Mouse (Mus musculus): ENCODE measurements around the gene Gm128.

The Gm128 gene

DNA sequence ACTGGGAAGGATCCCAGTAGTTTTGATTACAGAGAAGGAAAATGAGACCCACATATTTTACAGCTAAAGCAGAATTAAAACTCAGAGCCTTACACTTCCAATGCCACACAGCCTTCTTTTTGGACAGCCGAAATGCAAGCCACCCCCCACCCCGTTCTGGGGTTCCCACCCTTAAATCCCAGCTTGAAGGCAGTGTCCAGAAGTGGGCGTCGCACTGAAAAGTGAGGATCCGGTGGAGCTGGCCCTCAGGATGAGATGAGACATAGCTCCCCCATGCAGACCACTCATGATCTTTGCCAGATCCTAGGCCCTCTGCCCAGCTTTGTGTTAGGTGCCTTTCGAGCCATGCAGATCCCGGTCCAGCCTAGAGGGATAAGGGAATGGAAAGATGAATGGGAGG is at the start of gene Gm128:
Gene Gm128, minus strand, starts transcription at position 101 of the 400 bp plus-strand sequence.
- DNase-seq (ENCODE audit: low spot score), result no peak

DNA sequence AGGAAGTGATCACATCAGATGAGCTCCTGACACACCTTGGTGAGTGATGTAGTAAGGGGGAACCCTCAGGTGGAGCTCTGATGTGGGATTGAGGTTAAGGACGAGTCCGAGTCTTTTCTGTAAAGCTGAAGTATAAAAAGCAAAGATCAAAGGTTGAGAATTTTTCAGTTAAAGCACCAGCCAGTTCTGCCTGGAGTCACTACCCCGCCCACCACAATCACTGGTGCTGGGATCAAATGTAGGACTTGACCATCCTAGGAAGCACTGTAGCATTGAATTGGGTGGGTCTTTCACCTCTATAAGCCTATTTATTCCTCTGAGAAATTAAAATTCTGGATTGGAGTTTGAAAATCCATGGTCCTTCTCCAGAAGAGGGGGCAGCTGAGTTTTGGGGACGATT is 49.6 kb upstream of the Gm128 start:
- no peak for DNase-seq (ENCODE audit: low spot score)

GRCm38 (mm10) chr3:95290156-95290555 is 48.8 kb upstream of the Gm128 start:
- no peak for DNase-seq (ENCODE audit: low spot score)

DNA sequence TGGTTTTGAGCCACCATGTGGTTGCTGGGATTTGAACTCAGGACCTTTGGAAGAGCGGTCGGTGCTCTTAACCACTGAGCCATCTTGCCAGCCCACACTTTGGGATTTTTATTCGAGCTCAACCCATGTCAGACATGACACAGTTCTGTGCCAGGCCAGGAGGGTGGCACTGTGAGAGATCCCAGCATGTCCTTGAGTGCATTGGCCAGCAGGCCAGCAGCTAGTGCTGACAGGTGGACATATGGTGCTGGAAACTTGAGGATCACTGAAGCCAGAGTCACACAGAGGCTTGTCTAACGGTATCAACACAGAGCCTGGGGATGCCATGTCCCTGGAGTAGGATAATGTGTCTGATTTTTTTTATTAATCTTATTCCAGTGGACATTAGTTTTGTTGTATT is 48.0 kb upstream of the Gm128 start:
- no peak for DNase-seq (ENCODE audit: low spot score)

- DNase-seq (ENCODE audit: low spot score), result no peak
These were observed 46.1 kb upstream of the Gm128 start for GRCm38 (mm10) chr3:95287541-95287940.

DNA sequence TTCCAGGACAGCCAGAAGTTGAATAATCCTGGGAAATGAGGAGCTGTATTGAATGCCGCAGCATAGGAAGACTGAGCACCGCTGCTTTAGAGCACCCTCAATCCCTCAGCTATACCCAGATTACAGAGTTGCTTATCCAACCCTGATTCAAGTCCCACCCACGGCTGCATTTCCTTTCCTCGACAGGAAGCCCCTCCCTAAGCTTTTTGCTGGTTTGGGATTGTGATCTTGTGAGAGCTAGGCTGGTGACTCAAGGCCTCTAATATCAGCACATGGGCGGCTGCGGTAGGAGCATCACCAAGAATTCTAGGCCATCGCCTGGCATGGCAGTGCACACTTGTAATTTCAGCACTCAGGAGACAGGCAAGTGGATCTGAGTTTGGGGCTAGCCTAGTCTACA is 45.1 kb upstream of the Gm128 start:
- no peak for DNase-seq (ENCODE audit: low spot score)

GRCm38 (mm10) chr3:95286011-95286410 is 44.6 kb upstream of the Gm128 start:
- no peak for DNase-seq (ENCODE audit: low spot score)

GRCm38 (mm10) chr3:95285390-95285789 is 44.0 kb upstream of the Gm128 start:
- no peak for DNase-seq (ENCODE audit: low spot score)

GRCm38 (mm10) chr3:95284501-95285281 is 43.3 kb upstream of the Gm128 start:
- DNase-seq (ENCODE audit: low spot score), result no peak

DNA sequence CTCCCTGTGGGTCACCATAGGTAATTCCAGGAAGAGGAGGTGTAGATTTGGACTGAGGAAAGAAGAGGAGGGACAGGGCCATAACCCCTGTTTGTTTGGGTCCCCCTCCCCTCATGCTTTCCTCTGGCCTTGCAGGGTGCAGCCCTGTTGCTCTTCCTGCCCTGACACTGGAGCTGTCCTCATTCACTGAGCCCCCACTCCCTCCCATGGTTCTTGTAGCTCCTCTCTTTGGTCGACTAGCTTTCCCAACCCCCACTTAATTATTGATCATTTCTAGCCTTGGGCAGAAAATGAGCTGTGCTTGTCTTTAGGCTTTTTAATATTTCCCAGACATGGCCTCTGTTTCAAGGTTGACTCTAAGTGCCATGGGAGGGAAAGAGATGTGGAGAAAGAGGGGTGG is 42.7 kb upstream of the Gm128 start:
- DNase-seq (ENCODE audit: low spot score), result no peak

GRCm38 (mm10) chr3:95283589-95283941 is 42.2 kb upstream of the Gm128 start:
- DNase-seq (ENCODE audit: low spot score), result no peak

DNA sequence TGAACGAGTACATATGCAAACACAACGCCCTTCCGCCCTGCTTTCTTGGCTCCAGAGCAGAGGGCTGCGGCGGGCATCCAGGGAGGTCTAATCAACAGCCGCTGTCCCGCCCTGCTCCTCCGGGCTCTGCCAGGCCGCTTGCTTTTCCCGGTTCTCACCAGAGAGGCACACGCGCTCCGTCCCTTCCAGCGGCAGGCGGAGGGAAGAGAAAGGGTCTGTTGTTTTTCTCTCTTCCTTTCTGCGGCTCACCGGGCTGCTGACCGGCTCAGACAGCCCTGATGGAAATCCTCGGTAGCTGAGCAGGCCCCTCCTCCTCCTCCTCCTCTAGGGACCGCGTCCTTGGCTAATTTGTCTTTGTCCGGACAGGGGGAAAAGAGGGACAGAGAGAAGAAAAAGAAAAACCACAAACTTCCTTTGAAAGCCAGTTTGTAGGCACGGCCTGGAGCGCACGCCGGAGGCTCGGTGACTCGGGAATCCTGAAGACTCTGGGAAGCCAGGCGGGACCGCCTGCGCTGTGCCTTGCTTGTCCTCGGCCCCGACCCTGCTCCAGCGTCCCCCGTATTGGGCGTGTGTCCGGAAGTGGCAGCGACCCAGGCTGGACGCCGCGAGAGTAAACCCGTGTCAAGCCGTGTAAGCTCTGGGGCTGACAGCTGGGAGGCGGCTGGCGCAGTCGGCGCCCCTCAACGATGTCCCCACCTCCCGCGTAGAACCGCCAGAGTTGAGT is 41.6 kb upstream of the Gm128 start:
- DNase-seq (ENCODE audit: low spot score), result peak; percentile 77

- no peak for DNase-seq (ENCODE audit: low spot score)
These were observed 41.0 kb upstream of the Gm128 start for GRCm38 (mm10) chr3:95282381-95282864.

DNA sequence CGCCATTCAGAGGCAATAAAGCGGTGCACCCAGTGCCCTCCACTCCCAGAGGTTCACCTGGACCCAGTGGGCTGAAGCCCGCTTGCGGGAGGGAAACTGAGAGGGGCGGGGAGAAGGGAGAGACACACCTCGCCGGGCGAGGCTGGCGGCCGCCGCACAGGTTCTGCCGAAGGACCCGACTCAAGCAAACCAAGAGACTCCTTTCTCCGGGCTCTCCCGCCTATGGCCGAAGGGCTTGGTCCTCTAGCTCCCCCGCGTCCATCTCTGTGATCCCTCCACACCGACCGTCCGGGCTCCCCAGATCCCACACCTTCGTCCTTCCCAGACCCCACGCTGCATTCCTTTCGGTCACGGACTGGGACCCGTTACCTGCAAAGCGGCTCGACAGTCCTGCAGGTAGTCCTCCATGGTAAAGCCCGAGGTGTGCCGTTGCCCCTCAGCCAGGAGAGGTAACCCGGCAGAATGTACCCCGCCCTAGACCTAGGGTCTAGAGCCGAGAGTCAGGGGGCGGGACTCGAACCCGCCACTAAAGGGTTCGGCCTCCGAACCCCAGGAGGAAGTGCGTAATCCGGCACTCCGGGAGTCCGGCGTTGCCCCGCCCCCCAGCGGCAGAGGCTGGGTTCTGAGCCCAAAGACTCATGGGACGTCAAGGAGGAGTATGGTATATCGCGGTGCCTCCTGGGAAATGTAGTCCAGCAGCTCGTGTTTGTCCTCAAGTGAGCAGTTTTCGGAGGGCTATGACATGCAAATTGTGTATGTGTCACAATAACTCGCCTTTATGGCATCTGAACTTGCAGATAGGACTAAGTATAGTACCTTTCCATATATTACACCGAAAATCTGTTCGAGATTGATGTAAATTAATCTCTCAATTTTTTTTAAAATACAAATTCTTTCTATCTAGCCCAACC is 40.1 kb upstream of the Gm128 start, which contains the start of the genes Mindy1 and Prune1:
Gene Mindy1, plus strand, starts transcription at position 130 of the 911 bp plus-strand sequence.
Gene Prune1, minus strand, starts transcription at position 861 of the 911 bp plus-strand sequence.
- DNase-seq (ENCODE audit: low spot score), result peak; percentile 99

DNA sequence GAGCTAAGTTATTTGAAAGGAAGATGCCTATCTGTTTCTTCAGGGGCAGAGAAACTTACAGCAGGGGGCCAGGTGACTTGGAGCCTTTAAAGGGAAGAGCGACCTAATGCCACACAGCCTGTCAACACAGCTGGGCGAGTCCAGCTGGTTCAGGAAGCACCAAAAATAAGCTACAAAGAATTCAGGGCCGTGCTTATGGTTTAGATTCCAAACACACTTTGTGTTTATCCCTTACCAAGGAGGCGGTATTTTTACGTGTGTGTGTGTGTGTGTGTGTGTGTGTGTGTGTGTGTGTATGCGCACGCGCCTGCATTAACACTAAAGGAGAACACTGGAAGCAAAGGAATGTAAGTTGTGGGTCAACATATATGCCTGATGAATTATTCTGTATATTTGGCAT is 39.3 kb upstream of the Gm128 start:
- DNase-seq (ENCODE audit: low spot score), result no peak

DNA sequence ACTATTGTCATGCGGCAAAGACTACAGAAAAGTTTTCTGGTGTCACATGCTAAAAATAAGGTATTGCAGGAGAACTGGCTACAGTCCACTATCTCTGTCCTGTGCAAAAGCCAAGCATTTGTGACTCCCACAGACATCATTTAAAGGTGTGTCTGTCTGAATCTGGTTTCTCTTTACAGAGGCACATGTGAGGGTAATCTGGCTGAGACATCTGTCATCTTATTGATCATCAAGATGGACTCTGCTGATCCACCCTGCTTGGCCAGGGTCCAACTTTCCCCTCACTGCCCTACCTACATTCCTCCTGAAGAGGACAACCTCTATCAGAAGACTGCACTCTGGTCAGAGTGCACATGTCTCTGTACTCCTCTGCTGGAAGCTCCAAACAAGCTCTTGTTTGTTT is 35.8 kb upstream of the Gm128 start:
- DNase-seq (ENCODE audit: low spot score), result no peak

DNA sequence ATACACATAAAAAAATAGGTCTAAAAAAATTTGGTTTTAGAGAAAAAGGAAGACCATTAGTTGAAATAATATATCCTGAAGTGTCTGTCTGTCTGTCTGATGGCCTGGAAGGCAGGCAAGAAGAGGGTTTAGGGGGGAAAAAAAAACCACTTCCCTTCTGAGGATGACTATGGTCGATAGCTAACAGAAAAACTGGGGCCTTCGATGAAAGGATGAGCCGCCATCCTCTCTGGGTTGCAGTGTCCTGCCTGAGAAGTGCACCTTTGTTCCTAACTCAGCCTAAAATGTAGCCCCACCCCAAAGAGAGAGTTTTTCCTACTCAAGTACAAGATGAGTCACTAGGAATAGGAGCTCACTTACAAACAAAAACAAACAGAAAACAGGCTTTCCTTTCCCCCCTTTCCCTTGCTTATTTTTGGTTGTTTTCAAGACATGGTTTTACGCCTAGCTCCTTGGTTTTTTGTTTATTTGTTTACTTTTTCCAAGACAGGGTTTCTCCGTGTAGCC is 35.1 kb upstream of the Gm128 start:
- DNase-seq (ENCODE audit: low spot score), result no peak

DNA sequence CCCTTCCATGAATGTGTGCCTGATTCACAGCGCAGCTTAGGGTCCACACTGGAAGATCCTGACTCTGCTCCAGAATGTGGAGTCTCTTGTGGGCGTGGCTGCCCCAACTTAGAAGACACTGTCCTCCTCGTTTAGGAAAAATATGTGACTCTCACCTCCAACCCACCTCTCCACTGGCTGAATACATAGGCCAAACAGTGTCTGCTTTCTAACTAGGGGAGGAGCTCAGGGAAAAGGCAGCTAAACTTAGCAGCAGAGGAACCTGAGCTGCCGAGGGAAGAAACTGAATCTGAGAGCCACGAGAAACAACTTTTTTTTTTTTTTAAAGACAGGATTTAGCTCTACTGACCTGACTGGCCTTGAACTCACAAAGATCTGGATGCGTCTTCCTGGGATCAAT is 33.8 kb upstream of the Gm128 start:
- no peak for DNase-seq (ENCODE audit: low spot score)

GRCm38 (mm10) chr3:95274453-95274852 is 33.1 kb upstream of the Gm128 start:
- no peak for DNase-seq (ENCODE audit: low spot score)

DNA sequence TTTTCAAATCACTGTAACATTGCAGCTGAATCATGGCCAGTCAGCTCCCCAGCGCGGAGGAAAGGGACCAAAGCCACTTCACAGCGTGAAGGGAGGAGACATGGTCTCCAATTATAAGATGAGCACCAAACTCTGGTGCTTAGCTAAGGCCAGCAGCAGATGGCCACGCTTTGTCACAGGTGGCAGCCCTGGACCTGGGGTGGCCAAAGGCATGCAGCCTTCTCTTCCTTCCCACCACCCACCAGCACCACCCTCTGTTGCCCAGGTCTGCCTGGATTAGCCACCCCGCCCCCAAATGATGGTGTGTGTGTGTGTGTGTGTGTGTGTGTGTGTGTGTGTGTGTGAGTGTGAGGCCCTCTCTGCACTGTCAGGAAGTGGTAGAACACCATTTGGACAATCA is 32.1 kb upstream of the Gm128 start:
- DNase-seq (ENCODE audit: low spot score), result no peak

DNA sequence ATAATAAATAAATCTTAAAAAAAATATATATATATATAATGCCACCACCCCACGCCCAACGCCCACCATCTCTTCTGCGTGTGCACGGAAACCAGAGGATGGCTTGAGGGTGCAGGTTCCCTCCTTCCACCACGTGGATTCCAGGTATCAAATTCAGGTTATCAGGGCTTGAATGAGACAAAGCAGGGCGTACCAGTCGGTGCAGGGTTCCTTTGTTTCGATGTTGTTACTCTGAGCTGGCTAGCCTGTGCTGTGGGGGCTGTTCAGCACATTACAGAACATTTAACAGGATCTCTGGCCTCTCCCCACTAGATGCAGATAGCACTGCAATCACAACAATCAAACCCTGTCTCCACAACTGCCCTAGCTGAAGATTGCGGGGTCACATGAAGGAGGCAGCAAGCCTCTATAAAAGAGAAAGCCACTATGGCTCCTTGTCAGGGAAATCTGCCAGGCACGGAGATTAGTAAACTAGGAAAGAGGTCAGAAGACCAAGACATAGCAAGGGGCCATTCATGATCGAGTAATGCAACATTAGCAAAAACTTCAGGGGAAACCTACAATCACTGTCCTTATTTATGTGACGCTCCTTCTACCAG is 29.5 kb upstream of the Gm128 start:
- no peak for DNase-seq (ENCODE audit: low spot score)

DNA sequence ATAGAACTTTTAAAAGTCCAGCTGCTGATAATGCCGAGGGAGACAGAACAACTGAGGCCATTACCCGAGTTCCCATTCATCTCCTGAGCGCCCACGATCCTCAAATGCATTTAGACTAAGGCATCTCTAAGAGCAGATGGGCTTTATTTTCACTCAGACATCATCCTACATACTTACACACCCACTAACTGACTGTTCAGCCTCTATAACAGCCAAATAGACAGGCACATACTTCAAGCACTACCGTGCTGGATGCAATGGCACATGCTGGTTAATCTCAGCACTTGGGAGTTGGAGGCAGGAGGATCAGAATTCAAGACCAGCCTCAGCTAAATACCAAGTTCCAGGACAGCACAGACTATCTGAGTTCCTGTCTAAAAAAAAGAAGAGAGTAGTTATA is 28.4 kb upstream of the Gm128 start:
- DNase-seq (ENCODE audit: low spot score), result no peak
